Mouse (Mus musculus): Measurements from ENCODE around the gene Fbln1. TPM values are rescaled to one million over a fixed set of nuclear protein-coding genes. Genes with fewer than 3 reads are reported as not detected.

Fbln1 gene
- polyA plus RNA-seq, 1 experiment, result 32.4 TPM

DNA sequence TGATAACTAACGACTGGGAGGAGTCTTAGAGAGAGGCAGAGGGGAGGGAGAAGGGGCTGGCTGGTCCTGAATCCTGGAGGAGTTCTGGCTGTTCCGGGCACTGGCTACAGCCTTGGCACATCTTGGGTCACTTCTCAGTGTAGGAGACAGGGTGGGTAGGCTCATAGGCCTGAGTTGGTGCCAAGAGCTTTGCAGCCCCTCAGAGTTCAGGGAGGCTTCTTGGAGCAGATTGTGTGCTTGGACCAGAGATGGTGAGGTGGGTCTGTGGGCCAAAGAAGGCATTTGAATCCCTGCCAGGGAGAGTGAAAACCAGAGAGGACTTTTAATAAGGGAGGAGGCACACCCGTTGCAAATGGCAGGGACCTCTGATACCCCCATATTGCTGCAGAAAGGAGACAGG, 1.3 kb downstream of the Fbln1 start:
- H3K36me3 ChIP-seq (ENCODE audit: control insufficient read depth, insufficient read depth), result no peaks in the 10 kb centered on the region

DNA sequence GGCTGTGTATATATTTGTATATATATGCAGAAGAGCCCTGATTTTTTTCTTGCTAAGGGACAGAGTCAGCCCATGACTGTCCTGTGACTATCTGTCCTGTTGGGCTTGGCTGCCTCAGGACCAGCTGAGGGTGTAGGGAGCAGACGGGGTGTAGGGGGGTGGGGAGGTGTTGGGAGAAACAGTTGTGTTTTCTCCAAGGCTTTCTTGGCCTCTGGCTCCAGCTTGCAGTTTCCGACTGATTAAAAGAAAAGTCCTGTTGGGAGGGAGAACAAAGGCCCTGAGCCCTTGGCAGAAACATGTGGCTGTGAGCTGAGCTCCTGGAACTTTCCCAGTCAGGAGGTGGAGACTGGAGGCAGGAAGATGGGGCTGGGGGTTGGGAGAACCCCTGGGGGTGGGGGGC, 2.0 kb downstream of the Fbln1 start:
- TF ChIP-seq CEBPB (IDR thresholded peaks at IDR 0.05; ENCODE audit: low read depth), result no peak
- TF ChIP-seq MYOD1 (IDR thresholded peaks at IDR 0.05; ENCODE audit: control insufficient read depth, insufficient read length, low read depth), result no peak
- no peak for TF ChIP-seq CTCF (IDR thresholded peaks at IDR 0.05; ENCODE audit: control insufficient read depth, insufficient read depth, insufficient read length)
- no peak for TF ChIP-seq MYOG (IDR thresholded peaks at IDR 0.05; ENCODE audit: control insufficient read depth, extremely low read depth, insufficient read length)
- TF ChIP-seq USF1 (IDR thresholded peaks at IDR 0.05; ENCODE audit: low read depth), result no peak
- TF ChIP-seq FOSL1 (IDR thresholded peaks at IDR 0.05; ENCODE audit: insufficient read depth, low read length, poor library complexity, severe bottlenecking), result no peak
- TF ChIP-seq MAX (IDR thresholded peaks at IDR 0.05), result no peak

More for the DNA sequence above, 1.3 kb downstream of the Fbln1 start:
- H3K4me3 ChIP-seq (ENCODE audit: insufficient read depth, poor library complexity, severe bottlenecking), result peak overlapping the region; percentile 44
- H3K79me3 ChIP-seq (ENCODE audit: low read depth), result no peaks in the 10 kb centered on the region
- no peak for TF ChIP-seq CEBPB (IDR thresholded peaks at IDR 0.05; ENCODE audit: low read depth)
- no peak for TF ChIP-seq MAX (IDR thresholded peaks at IDR 0.05)
- no peak for TF ChIP-seq MYOD1 (IDR thresholded peaks at IDR 0.05; ENCODE audit: control insufficient read depth, insufficient read length, low read depth)
- no peak for TF ChIP-seq MYOG (IDR thresholded peaks at IDR 0.05; ENCODE audit: control insufficient read depth, extremely low read depth, insufficient read length)
- no peak for TF ChIP-seq USF1 (IDR thresholded peaks at IDR 0.05; ENCODE audit: low read depth)
- TF ChIP-seq CTCF (IDR thresholded peaks at IDR 0.05; ENCODE audit: control insufficient read depth, insufficient read depth, insufficient read length), result no peak
- no peak for TF ChIP-seq FOSL1 (IDR thresholded peaks at IDR 0.05; ENCODE audit: insufficient read depth, low read length, poor library complexity, severe bottlenecking)
- H3ac ChIP-seq (ENCODE audit: control insufficient read depth, insufficient read length, low read depth), result no peak overlapping the region
- no peaks in the 10 kb centered on the region for H3K27me3 ChIP-seq (ENCODE audit: control insufficient read depth, insufficient read depth, insufficient read length)
- peaks cover 9% of the 10 kb centered on the region for H3K79me2 ChIP-seq (ENCODE audit: control insufficient read depth, insufficient read depth)

DNA sequence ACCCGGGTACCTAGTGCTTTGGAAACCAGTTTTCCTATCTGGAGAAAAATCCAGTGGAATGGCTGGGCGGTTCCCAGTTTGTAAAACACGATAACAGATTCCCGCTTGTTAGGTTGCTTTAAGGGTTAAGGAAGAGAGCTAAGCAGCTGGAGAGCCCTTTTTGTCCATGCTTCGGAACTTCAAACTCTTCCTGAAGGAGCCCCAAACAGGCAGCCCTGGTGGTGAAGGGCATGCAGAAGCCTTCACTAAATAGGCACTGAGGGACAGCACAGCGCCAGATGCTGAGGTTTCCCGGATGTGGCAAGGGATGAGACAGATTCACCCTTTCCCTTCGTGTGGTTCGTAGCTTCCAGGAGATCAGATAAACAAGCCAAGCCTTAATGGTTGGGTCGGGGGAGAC, 2.6 kb downstream of the Fbln1 start:
- no peaks in the 10 kb centered on the region for H3K27me3 ChIP-seq (ENCODE audit: control insufficient read depth, insufficient read depth, insufficient read length)
- no peaks in the 10 kb centered on the region for H3K36me3 ChIP-seq (ENCODE audit: control insufficient read depth, insufficient read depth)
- no peak overlapping the region for H3K4me3 ChIP-seq (ENCODE audit: insufficient read depth, poor library complexity, severe bottlenecking)
- H3K79me3 ChIP-seq (ENCODE audit: low read depth), result no peaks in the 10 kb centered on the region
- no peak overlapping the region for H3ac ChIP-seq (ENCODE audit: control insufficient read depth, insufficient read length, low read depth)
- TF ChIP-seq CEBPB (IDR thresholded peaks at IDR 0.05; ENCODE audit: low read depth), result no peak
- no peak for TF ChIP-seq MAX (IDR thresholded peaks at IDR 0.05)
- TF ChIP-seq MYOG (IDR thresholded peaks at IDR 0.05; ENCODE audit: control insufficient read depth, extremely low read depth, insufficient read length), result no peak
- no peak for TF ChIP-seq CTCF (IDR thresholded peaks at IDR 0.05; ENCODE audit: control insufficient read depth, insufficient read depth, insufficient read length)
- TF ChIP-seq MYOD1 (IDR thresholded peaks at IDR 0.05; ENCODE audit: control insufficient read depth, insufficient read length, low read depth), result no peak
- no peak for TF ChIP-seq USF1 (IDR thresholded peaks at IDR 0.05; ENCODE audit: low read depth)
- no peak for TF ChIP-seq FOSL1 (IDR thresholded peaks at IDR 0.05; ENCODE audit: insufficient read depth, low read length, poor library complexity, severe bottlenecking)
- peaks cover 9% of the 10 kb centered on the region for H3K79me2 ChIP-seq (ENCODE audit: control insufficient read depth, insufficient read depth)

More for the DNA sequence above, 2.0 kb downstream of the Fbln1 start:
- Histone ChIP-seq H3K36me3 (ENCODE audit: control insufficient read depth, insufficient read depth) (no peaks in the 10 kb centered on the region), H3ac (ENCODE audit: control insufficient read depth, insufficient read length, low read depth) (no peak overlapping the region), H3K27me3 (ENCODE audit: control insufficient read depth, insufficient read depth, insufficient read length) (no peaks in the 10 kb centered on the region), H3K79me3 (ENCODE audit: low read depth) (no peaks in the 10 kb centered on the region), H3K79me2 (ENCODE audit: control insufficient read depth, insufficient read depth) (peaks cover 9% of the 10 kb centered on the region), H3K4me3 (ENCODE audit: insufficient read depth, poor library complexity, severe bottlenecking) (no peak overlapping the region)

DNA sequence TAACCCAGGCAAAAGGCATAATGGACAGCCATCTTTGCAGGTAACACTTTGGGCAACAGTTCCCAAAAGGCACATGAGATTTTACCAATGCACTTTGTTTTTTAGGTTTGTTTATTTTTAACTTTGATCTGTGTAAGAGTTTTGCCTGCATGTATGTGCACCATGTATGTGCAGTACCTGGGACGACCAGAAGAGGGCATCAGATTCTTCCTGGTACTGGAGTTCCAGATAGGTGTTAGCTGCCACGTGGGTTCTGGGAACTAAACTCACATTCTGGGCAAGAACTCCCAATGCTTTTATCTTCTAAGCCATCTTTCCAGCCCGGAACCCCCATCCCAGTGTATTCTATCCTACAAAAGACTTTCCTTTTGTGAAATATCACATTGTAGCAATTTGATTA, 3.6 kb downstream of the Fbln1 start:
- Histone ChIP-seq H3K27me3 (ENCODE audit: control insufficient read depth, insufficient read depth, insufficient read length) (no peaks in the 10 kb centered on the region), H3K4me3 (ENCODE audit: insufficient read depth, poor library complexity, severe bottlenecking) (no peak overlapping the region), H3K36me3 (ENCODE audit: control insufficient read depth, insufficient read depth) (no peaks in the 10 kb centered on the region), H3ac (ENCODE audit: control insufficient read depth, insufficient read length, low read depth) (no peak overlapping the region), H3K79me3 (ENCODE audit: low read depth) (no peaks in the 10 kb centered on the region), H3K79me2 (ENCODE audit: control insufficient read depth, insufficient read depth) (peaks cover 9% of the 10 kb centered on the region)
- TF ChIP-seq MYOG (IDR thresholded peaks at IDR 0.05; ENCODE audit: control insufficient read depth, extremely low read depth, insufficient read length), result no peak
- TF ChIP-seq CTCF (IDR thresholded peaks at IDR 0.05; ENCODE audit: control insufficient read depth, insufficient read depth, insufficient read length), result no peak
- no peak for TF ChIP-seq FOSL1 (IDR thresholded peaks at IDR 0.05; ENCODE audit: insufficient read depth, low read length, poor library complexity, severe bottlenecking)
- no peak for TF ChIP-seq MAX (IDR thresholded peaks at IDR 0.05)
- no peak for TF ChIP-seq MYOD1 (IDR thresholded peaks at IDR 0.05; ENCODE audit: control insufficient read depth, insufficient read length, low read depth)
- TF ChIP-seq CEBPB (IDR thresholded peaks at IDR 0.05; ENCODE audit: low read depth), result no peak
- TF ChIP-seq USF1 (IDR thresholded peaks at IDR 0.05; ENCODE audit: low read depth), result no peak

- no peak for TF ChIP-seq MYOD1 (IDR thresholded peaks at IDR 0.05; ENCODE audit: control insufficient read depth, insufficient read length, low read depth)
- no peak for TF ChIP-seq USF1 (IDR thresholded peaks at IDR 0.05; ENCODE audit: low read depth)
- no peak for TF ChIP-seq MAX (IDR thresholded peaks at IDR 0.05)
- TF ChIP-seq FOSL1 (IDR thresholded peaks at IDR 0.05; ENCODE audit: insufficient read depth, low read length, poor library complexity, severe bottlenecking), result no peak
- TF ChIP-seq MYOG (IDR thresholded peaks at IDR 0.05; ENCODE audit: control insufficient read depth, extremely low read depth, insufficient read length), result no peak
- TF ChIP-seq CTCF (IDR thresholded peaks at IDR 0.05; ENCODE audit: control insufficient read depth, insufficient read depth, insufficient read length), result no peak
- TF ChIP-seq CEBPB (IDR thresholded peaks at IDR 0.05; ENCODE audit: low read depth), result no peak
- Histone ChIP-seq H3K4me3 (ENCODE audit: insufficient read depth, poor library complexity, severe bottlenecking) (no peak overlapping the region), H3K27me3 (ENCODE audit: control insufficient read depth, insufficient read depth, insufficient read length) (no peaks in the 10 kb centered on the region), H3K79me3 (ENCODE audit: low read depth) (no peaks in the 10 kb centered on the region), H3ac (ENCODE audit: control insufficient read depth, insufficient read length, low read depth) (no peak overlapping the region), H3K79me2 (ENCODE audit: control insufficient read depth, insufficient read depth) (peaks cover 9% of the 10 kb centered on the region), H3K36me3 (ENCODE audit: control insufficient read depth, insufficient read depth) (no peaks in the 10 kb centered on the region)
Observed at GRCm38 (mm10) chr15:85210686-85211085, 4.9 kb downstream of the Fbln1 start.
